Mouse (Mus musculus) heart, adult 2 months (tissue): ENCODE data around the gene Stra8. TPM values are rescaled to one million over a fixed set of nuclear protein-coding genes. Genes with fewer than 3 reads are reported as not detected.

ENCODE experiments used
- DNase-seq, 2 experiments: peaks; one replicate each; pipeline ENCODE4 v3.0.0; 2021
- H3K27ac ChIP-seq: fragments of 200-600 bp; 2 replicates; pipeline ENCODE4 v1.8.1; 2022
- H3K27me3 ChIP-seq: fragments of 200-500 bp; 2 replicates; pipeline ENCODE4 v1.6.1; 2012; ENCODE audit warnings: mild to moderate bottlenecking, low read length, inconsistent platforms, mixed read lengths; ENCODE audit not compliant: control insufficient read depth, insufficient read depth
- H3K36me3 ChIP-seq: fragments of 200-500 bp; 2 replicates; pipeline ENCODE4 v1.6.1; 2012; ENCODE audit warnings: low read length, inconsistent platforms; ENCODE audit not compliant: control insufficient read depth, insufficient read depth
- H3K4me1 ChIP-seq: fragments of 200-500 bp; 2 replicates; pipeline ENCODE4 v1.6.1; 2011; ENCODE audit warnings: low read length; ENCODE audit not compliant: control insufficient read depth, insufficient read depth
- H3K4me3 ChIP-seq: fragments of 200-600 bp; 2 replicates; pipeline ENCODE4 v1.8.1; 2022
- H3K79me2 ChIP-seq: fragments of 200-500 bp; replicated peaks from 2 replicates; pipeline ENCODE4 v1.6.1; 2012; ENCODE audit warnings: mild to moderate bottlenecking, inconsistent platforms, low read length, moderate library complexity, mixed read lengths; ENCODE audit not compliant: control insufficient read depth, insufficient read depth
- H3K9ac ChIP-seq: fragments of 200-500 bp; 2 replicates; pipeline ENCODE4 v1.6.1; 2012; ENCODE audit warnings: low read depth, mild to moderate bottlenecking, control low read depth, inconsistent platforms, low read length, mixed read lengths
- CTCF ChIP-seq: fragments of 200-600 bp; IDR thresholded peaks from 2 replicates; pipeline ENCODE4 v1.8.1; 2022; ENCODE audit warnings: antibody characterized with exemption, mild to moderate bottlenecking, moderate library complexity
- EP300 ChIP-seq: fragments of 200-500 bp; IDR thresholded peaks from 2 replicates; pipeline ENCODE4 v1.6.1; 2011; ENCODE audit warnings: low read depth, low read length, control low read depth; ENCODE audit not compliant: insufficient read depth
- POLR2A ChIP-seq: fragments of 200-500 bp; IDR thresholded peaks from 2 replicates; pipeline ENCODE4 v1.6.1; 2011; ENCODE audit warnings: mild to moderate bottlenecking, low read depth, low read length, control low read depth; ENCODE audit not compliant: insufficient read depth
- WGBS: fragments of 180-500 bp; shearing (Covaris S2); methylation state at CpG from one replicate; pipeline ENCODE4 v1.1.7; 2018; 5-methylcytosine and 5-hydroxymethylcytosine counted together
- intact Hi-C: fragments of 180-260 bp; cut with DNase I; formaldehyde crosslinking; loops from one replicate; pipeline ENCODE4 v1.15.1; 2025
- polyA plus RNA-seq: library from polyadenylated mRNA; depleted of rRNA; stranded (reverse); fragments of >200 nt; gene quantifications from 2 replicates; pipeline ENCODE4 v1.2.3, GENCODE M21; 2012
- total RNA-seq, 2 experiments: library from RNA; stranded (reverse); gene quantifications; 2 replicates each; pipeline ENCODE4 v1.2.3; 2021

Gene Stra8
- total and polyA plus RNA-seq, 3 experiments, result not detected

DNA sequence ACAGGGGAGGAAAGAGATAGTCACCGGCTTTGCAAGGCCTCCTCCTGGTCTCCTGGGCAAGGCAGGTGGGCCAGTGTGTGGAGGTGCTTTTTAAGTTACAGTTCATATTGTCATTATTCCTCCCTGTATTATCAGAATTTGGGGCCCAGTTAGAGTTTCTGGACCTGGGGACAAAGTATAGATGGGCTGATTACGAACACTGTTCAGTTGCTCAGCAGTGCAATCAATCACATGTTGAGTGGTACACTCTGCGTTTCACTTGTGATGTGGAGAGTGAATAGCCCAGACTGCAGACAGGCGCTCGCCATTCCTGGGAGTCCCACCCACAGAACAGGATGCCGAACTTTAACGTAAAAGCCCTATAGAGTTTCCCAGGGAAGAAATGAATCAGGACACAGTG, 35.2 kb upstream of the Stra8 start:
- intact Hi-C loops, result loop anchor here (5.0 kb wide), 1 partner anchor 43 kb away; no protein-coding TSS in a partner anchor
- WGBS, result 90% methylated on average over 7 of the region's 7 CpGs
- H3K4me3 ChIP-seq, result no peak overlapping the region

DNA sequence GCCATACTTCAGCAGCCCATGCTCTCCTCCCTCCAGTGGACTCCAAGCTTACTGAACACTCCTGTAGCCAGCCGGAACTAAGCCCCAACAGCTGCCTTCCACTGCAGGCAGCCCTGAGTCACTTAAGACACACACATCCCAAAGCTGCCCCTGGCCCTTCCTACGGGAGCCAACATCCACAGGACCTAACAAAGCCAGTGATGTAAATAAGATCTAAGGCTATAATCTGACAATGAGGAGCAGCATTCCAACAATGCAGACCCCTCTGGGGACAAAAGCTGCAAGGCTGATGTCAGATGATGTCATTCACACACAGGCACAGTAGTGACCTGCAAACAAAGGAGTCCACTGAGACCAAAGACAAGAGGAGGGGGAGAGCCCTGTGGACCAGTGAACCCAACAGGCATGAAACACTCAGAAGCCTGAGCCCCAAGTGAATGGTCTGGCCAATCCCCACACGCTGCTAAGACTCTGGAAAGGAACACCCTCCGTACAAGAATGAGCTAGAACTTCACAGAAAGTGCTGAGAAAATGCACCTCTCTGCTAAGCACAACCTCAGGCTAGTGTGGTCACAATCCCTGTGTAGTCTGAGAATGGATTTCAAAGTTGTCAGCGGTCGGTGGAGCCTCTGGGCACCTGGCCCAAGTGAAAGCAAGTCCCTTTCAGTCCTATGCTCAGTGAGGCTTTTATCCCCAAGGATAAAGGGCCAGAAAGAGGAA, 32.7 kb upstream of the Stra8 start:
- TF ChIP-seq EP300 (no peak), POLR2A (no peak), CTCF (no peak)
- no peak for DNase-seq
- no peaks in the 10 kb centered on the region for H3K36me3 ChIP-seq
- no peak overlapping the region for H3K27ac ChIP-seq
- H3K4me3 ChIP-seq, result no peak overlapping the region
- H3K27me3 ChIP-seq, result no peaks in the 10 kb centered on the region
- 70% methylated on average over 6 of the region's 6 CpGs for WGBS
- intact Hi-C loops, result no loop called here
- no peaks in the 10 kb centered on the region for H3K4me1 ChIP-seq
- no peak overlapping the region for H3K9ac ChIP-seq
- no peaks in the 10 kb centered on the region for H3K79me2 ChIP-seq

More for the DNA sequence above, 35.2 kb upstream of the Stra8 start:
- TF ChIP-seq CTCF (no peak), POLR2A (no peak), EP300 (no peak)
- H3K79me2 ChIP-seq, result no peaks in the 10 kb centered on the region
- H3K36me3 ChIP-seq, result no peaks in the 10 kb centered on the region
- H3K4me1 ChIP-seq, result no peaks in the 10 kb centered on the region
- H3K27me3 ChIP-seq, result no peaks in the 10 kb centered on the region
- H3K9ac ChIP-seq, result no peak overlapping the region
- no peak overlapping the region for H3K27ac ChIP-seq
- DNase-seq, result no peak

- TF ChIP-seq EP300, result no peak
- no peak for TF ChIP-seq POLR2A
- no peak for TF ChIP-seq CTCF
- Histone ChIP-seq H3K4me3 (no peak overlapping the region), H3K36me3 (no peaks in the 10 kb centered on the region), H3K27ac (no peak overlapping the region), H3K79me2 (no peaks in the 10 kb centered on the region), H3K9ac (no peak overlapping the region), H3K27me3 (no peaks in the 10 kb centered on the region), H3K4me1 (no peaks in the 10 kb centered on the region)
- intact Hi-C loops, result no loop called here
- WGBS, result 73% methylated on average over 4 of the region's 4 CpGs
- DNase-seq, result no peak
Measured at GRCm38 (mm10) chr6:34889185-34889584, 30.8 kb upstream of the Stra8 start.

GRCm38 (mm10) chr6:34895569-34895968, 24.4 kb upstream of the Stra8 start:
- H3K4me1 ChIP-seq, result no peaks in the 10 kb centered on the region
- no peaks in the 10 kb centered on the region for H3K36me3 ChIP-seq
- no peak overlapping the region for H3K27ac ChIP-seq
- intact Hi-C loops, result no loop called here
- no peak overlapping the region for H3K4me3 ChIP-seq
- no peak for DNase-seq
- H3K9ac ChIP-seq, result no peak overlapping the region
- WGBS, result 85% methylated on average over 7 of the region's 7 CpGs
- H3K79me2 ChIP-seq, result no peaks in the 10 kb centered on the region
- TF ChIP-seq POLR2A, result no peak
- TF ChIP-seq CTCF, result no peak
- no peaks in the 10 kb centered on the region for H3K27me3 ChIP-seq

DNA sequence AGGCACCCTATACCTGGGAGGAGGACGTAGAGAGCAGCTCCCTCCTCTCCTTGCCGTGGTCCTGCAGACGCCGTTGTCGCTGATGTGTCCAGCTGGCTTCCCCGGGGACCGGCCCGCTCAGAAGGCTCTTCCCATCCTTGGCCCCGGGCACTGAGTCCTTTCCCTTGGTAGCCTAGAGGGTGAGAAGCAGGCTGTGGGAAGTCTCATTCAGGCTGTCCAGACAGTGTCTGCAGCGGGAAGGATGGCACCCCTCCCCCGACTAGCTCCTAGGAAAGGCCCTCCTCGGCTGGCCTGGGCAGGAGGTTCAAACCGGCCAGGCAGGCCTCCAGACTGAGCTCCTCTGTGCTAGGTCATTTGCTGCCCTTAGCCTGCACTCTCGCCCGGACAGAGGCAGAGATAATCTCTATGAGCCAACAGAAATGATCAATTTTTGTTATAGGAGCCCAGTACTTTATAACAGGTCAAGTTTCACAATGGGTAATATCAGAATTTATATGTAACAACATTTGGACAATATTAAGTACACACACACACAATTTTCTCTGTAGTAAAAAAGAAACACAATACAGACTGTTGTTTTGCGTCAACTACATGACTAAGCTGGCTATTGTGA, 23.7 kb upstream of the Stra8 start:
- TF ChIP-seq CTCF (no peak), EP300 (no peak), POLR2A (no peak)
- no peaks in the 10 kb centered on the region for H3K27me3 ChIP-seq
- no peaks in the 10 kb centered on the region for H3K36me3 ChIP-seq
- no peak overlapping the region for H3K4me3 ChIP-seq
- no peak for DNase-seq
- H3K9ac ChIP-seq, result no peak overlapping the region
- intact Hi-C loops, result no loop called here
- no peaks in the 10 kb centered on the region for H3K79me2 ChIP-seq
- WGBS, result 65% methylated on average over 16 of the region's 16 CpGs
- H3K4me1 ChIP-seq, result no peaks in the 10 kb centered on the region
- H3K27ac ChIP-seq, result no peak overlapping the region

GRCm38 (mm10) chr6:34899127-34899526, 20.8 kb upstream of the Stra8 start:
- no peak overlapping the region for H3K4me3 ChIP-seq
- no peaks in the 10 kb centered on the region for H3K79me2 ChIP-seq
- DNase-seq, result peak in 1 of 2 experiments; percentile 28
- no peaks in the 10 kb centered on the region for H3K27me3 ChIP-seq
- intact Hi-C loops, result no loop called here
- H3K36me3 ChIP-seq, result no peaks in the 10 kb centered on the region
- TF ChIP-seq EP300 (no peak), POLR2A (no peak), CTCF (no peak)
- H3K27ac ChIP-seq, result no peak overlapping the region
- peaks cover 2% of the 10 kb centered on the region; the same call in 1 of the 2 replicates for H3K4me1 ChIP-seq
- WGBS, result 43% methylated on average over 2 of the region's 2 CpGs
- H3K9ac ChIP-seq, result no peak overlapping the region
